Mouse (Mus musculus): Measurements from ENCODE around the gene Grin3b. TPM values are rescaled to one million over a fixed set of nuclear protein-coding genes. Genes with fewer than 3 reads are reported as not detected.

Gene Grin3b
- polyA plus RNA-seq, 1 experiment, result 0.30 TPM

GRCm38 (mm10) chr10:79933861-79934260, 36.7 kb upstream of the Grin3b start:
- no peak overlapping the region for H3K4me3 ChIP-seq (ENCODE audit: insufficient read depth, poor library complexity, severe bottlenecking)
- no peaks in the 10 kb centered on the region for H3K79me3 ChIP-seq (ENCODE audit: low read depth)
- no peaks in the 10 kb centered on the region for H3K79me2 ChIP-seq (ENCODE audit: control insufficient read depth, insufficient read depth)
- H3ac ChIP-seq (ENCODE audit: control insufficient read depth, insufficient read length, low read depth), result peak overlapping the region; percentile 16
- no peaks in the 10 kb centered on the region for H3K27me3 ChIP-seq (ENCODE audit: control insufficient read depth, insufficient read depth, insufficient read length)
- no peaks in the 10 kb centered on the region for H3K36me3 ChIP-seq (ENCODE audit: control insufficient read depth, insufficient read depth)
- TF ChIP-seq CEBPB (IDR thresholded peaks at IDR 0.05; ENCODE audit: low read depth) (no peak), MAX (IDR thresholded peaks at IDR 0.05) (no peak), USF1 (IDR thresholded peaks at IDR 0.05; ENCODE audit: low read depth) (no peak), CTCF (IDR thresholded peaks at IDR 0.05; ENCODE audit: control insufficient read depth, insufficient read depth, insufficient read length) (no peak)

GRCm38 (mm10) chr10:79934272-79934721, 36.2 kb upstream of the Grin3b start:
- H3K4me3 ChIP-seq (ENCODE audit: insufficient read depth, poor library complexity, severe bottlenecking), result no peak overlapping the region
- no peaks in the 10 kb centered on the region for H3K36me3 ChIP-seq (ENCODE audit: control insufficient read depth, insufficient read depth)
- no peak overlapping the region for H3ac ChIP-seq (ENCODE audit: control insufficient read depth, insufficient read length, low read depth)
- H3K79me2 ChIP-seq (ENCODE audit: control insufficient read depth, insufficient read depth), result no peaks in the 10 kb centered on the region
- TF ChIP-seq MYOG (IDR thresholded peaks at IDR 0.05; ENCODE audit: control insufficient read depth, extremely low read depth, insufficient read length), result no peak
- peak; percentile 65 for TF ChIP-seq USF1 (IDR thresholded peaks at IDR 0.05; ENCODE audit: low read depth)
- TF ChIP-seq CTCF (IDR thresholded peaks at IDR 0.05; ENCODE audit: control insufficient read depth, insufficient read depth, insufficient read length), result no peak
- TF ChIP-seq CEBPB (IDR thresholded peaks at IDR 0.05; ENCODE audit: low read depth), result no peak
- peak; percentile 82 for TF ChIP-seq MYOD1 (IDR thresholded peaks at IDR 0.05; ENCODE audit: control insufficient read depth, insufficient read length, low read depth)
- H3K27me3 ChIP-seq (ENCODE audit: control insufficient read depth, insufficient read depth, insufficient read length), result no peaks in the 10 kb centered on the region
- no peaks in the 10 kb centered on the region for H3K79me3 ChIP-seq (ENCODE audit: low read depth)

DNA sequence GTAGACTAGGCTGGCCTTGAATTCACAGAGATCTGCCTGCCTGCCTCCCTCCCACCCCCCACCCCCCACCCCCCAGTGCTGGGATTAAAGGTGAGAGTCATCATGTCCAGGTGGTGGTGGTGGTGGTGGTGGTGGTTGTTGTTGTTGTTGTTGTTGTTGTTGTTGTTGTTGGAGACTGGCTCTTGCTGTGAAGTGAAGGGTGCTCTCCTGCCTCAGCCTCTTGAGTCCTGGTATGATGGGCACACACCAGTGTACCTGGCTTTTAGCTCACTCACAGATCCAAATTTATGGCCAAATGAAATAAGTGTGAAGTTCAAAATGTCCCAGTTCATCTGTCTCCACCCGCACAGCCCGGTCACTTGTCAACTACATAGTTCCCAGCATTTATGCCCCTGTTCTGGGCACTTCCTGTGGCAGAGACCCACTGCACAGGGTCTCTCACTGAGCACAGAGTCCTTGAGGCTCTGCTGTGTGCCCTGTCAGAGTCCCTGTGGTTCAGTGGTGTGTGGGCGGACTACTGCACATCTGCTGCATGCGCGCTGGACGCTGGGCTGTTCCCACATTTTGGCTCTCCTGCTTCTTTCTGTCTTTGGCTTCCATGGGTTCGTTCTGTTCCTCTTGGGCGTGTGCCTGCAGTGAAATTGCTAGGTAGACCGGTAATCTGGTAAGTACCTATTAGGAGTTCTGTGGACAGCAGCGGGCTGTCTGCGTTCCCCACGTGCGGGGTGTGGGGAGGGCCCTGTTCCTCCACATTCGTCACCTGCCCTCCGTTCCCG, 35.5 kb upstream of the Grin3b start:
- H3K79me2 ChIP-seq (ENCODE audit: control insufficient read depth, insufficient read depth), result no peaks in the 10 kb centered on the region
- TF ChIP-seq MYOG (IDR thresholded peaks at IDR 0.05; ENCODE audit: control insufficient read depth, extremely low read depth, insufficient read length), result no peak
- TF ChIP-seq MYOD1 (IDR thresholded peaks at IDR 0.05; ENCODE audit: control insufficient read depth, insufficient read length, low read depth), result no peak
- no peak for TF ChIP-seq USF1 (IDR thresholded peaks at IDR 0.05; ENCODE audit: low read depth)
- no peak for TF ChIP-seq MAX (IDR thresholded peaks at IDR 0.05)
- no peak for TF ChIP-seq CTCF (IDR thresholded peaks at IDR 0.05; ENCODE audit: control insufficient read depth, insufficient read depth, insufficient read length)
- no peak for TF ChIP-seq CEBPB (IDR thresholded peaks at IDR 0.05; ENCODE audit: low read depth)
- no peak for TF ChIP-seq FOSL1 (IDR thresholded peaks at IDR 0.05; ENCODE audit: insufficient read depth, low read length, poor library complexity, severe bottlenecking)
- no peaks in the 10 kb centered on the region for H3K36me3 ChIP-seq (ENCODE audit: control insufficient read depth, insufficient read depth)
- no peak overlapping the region for H3K4me3 ChIP-seq (ENCODE audit: insufficient read depth, poor library complexity, severe bottlenecking)
- no peak overlapping the region for H3ac ChIP-seq (ENCODE audit: control insufficient read depth, insufficient read length, low read depth)
- H3K27me3 ChIP-seq (ENCODE audit: control insufficient read depth, insufficient read depth, insufficient read length), result no peaks in the 10 kb centered on the region
- no peaks in the 10 kb centered on the region for H3K79me3 ChIP-seq (ENCODE audit: low read depth)

GRCm38 (mm10) chr10:79936284-79936910, 34.1 kb upstream of the Grin3b start:
- Histone ChIP-seq H3ac (ENCODE audit: control insufficient read depth, insufficient read length, low read depth) (peak overlapping the region; percentile 18), H3K79me3 (ENCODE audit: low read depth) (no peaks in the 10 kb centered on the region), H3K79me2 (ENCODE audit: control insufficient read depth, insufficient read depth) (no peaks in the 10 kb centered on the region), H3K4me3 (ENCODE audit: insufficient read depth, poor library complexity, severe bottlenecking) (no peak overlapping the region), H3K27me3 (ENCODE audit: control insufficient read depth, insufficient read depth, insufficient read length) (no peaks in the 10 kb centered on the region), H3K36me3 (ENCODE audit: control insufficient read depth, insufficient read depth) (no peaks in the 10 kb centered on the region)
- no peak for TF ChIP-seq MYOD1 (IDR thresholded peaks at IDR 0.05; ENCODE audit: control insufficient read depth, insufficient read length, low read depth)
- no peak for TF ChIP-seq USF1 (IDR thresholded peaks at IDR 0.05; ENCODE audit: low read depth)
- TF ChIP-seq MYOG (IDR thresholded peaks at IDR 0.05; ENCODE audit: control insufficient read depth, extremely low read depth, insufficient read length), result no peak
- no peak for TF ChIP-seq FOSL1 (IDR thresholded peaks at IDR 0.05; ENCODE audit: insufficient read depth, low read length, poor library complexity, severe bottlenecking)
- TF ChIP-seq CEBPB (IDR thresholded peaks at IDR 0.05; ENCODE audit: low read depth), result no peak
- no peak for TF ChIP-seq CTCF (IDR thresholded peaks at IDR 0.05; ENCODE audit: control insufficient read depth, insufficient read depth, insufficient read length)
- no peak for TF ChIP-seq MAX (IDR thresholded peaks at IDR 0.05)

- TF ChIP-seq CTCF (IDR thresholded peaks at IDR 0.05; ENCODE audit: control insufficient read depth, insufficient read depth, insufficient read length), result no peak
- TF ChIP-seq MAX (IDR thresholded peaks at IDR 0.05), result peak; percentile 42
- no peaks in the 10 kb centered on the region for H3K79me2 ChIP-seq (ENCODE audit: control insufficient read depth, insufficient read depth)
- H3K36me3 ChIP-seq (ENCODE audit: control insufficient read depth, insufficient read depth), result no peaks in the 10 kb centered on the region
- no peaks in the 10 kb centered on the region for H3K79me3 ChIP-seq (ENCODE audit: low read depth)
- no peaks in the 10 kb centered on the region for H3K27me3 ChIP-seq (ENCODE audit: control insufficient read depth, insufficient read depth, insufficient read length)
- H3ac ChIP-seq (ENCODE audit: control insufficient read depth, insufficient read length, low read depth), result peak overlapping the region; percentile 18
- no peak overlapping the region for H3K4me3 ChIP-seq (ENCODE audit: insufficient read depth, poor library complexity, severe bottlenecking)
Measured at GRCm38 (mm10) chr10:79936911-79937441, 33.5 kb upstream of the Grin3b start.
